Mouse (Mus musculus) lung, adult 2 months (tissue): ENCODE measurements around the gene Klk1b21.

ENCODE experiments used
- CTCF ChIP-seq: fragments of 200-500 bp; IDR thresholded peaks from 2 replicates; pipeline ENCODE4 v1.5.1; 2011; ENCODE audit warnings: mild to moderate bottlenecking, low read length, control low read depth; ENCODE audit not compliant: insufficient read depth
- POLR2A ChIP-seq: fragments of 200-500 bp; IDR thresholded peaks from 2 replicates; pipeline ENCODE4 v1.6.1; 2011; ENCODE audit warnings: low read depth, mild to moderate bottlenecking, control low read depth, low read length, borderline replicate concordance; ENCODE audit errors: extremely low read depth

DNA sequence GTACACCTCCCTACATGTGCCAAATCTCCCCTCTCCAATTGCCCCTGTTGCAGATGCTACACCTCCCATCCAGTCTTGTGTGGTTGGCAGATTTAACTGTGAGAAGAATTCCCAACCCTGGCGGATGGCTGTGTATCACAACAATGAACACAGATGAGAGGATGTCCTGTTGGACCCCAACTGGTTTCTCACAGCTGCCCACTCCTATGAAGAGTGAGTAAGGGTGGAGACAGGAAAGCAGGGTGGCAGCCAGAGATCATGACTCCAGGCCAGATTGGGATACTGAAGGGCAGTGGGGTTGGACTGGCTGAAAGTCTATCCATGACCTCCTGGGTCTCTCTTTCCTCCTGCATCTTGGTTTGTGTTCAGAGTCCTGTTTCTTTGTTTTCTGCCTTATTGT, 6.0 kb upstream of the Klk1b21 start:
- TF ChIP-seq CTCF: no peak
- no peak for TF ChIP-seq POLR2A
